Mouse (Mus musculus): ENCODE data around the gene Tubb2b.
"Not testable (repeated sequence)": the region's sequence is repeated elsewhere in the genome, so short reads cannot be mapped to it uniquely, and the experiment has no call there.

Tubb2b gene

GRCm38 (mm10) chr13:34109035-34109676, 21.1 kb downstream of the Tubb2b start:
- DNase-seq (ENCODE audit: low spot score in 2 of 2) = no peak

GRCm38 (mm10) chr13:34106999-34107398, 23.3 kb downstream of the Tubb2b start:
- DNase-seq (ENCODE audit: low spot score in 2 of 2) = no peak

DNA sequence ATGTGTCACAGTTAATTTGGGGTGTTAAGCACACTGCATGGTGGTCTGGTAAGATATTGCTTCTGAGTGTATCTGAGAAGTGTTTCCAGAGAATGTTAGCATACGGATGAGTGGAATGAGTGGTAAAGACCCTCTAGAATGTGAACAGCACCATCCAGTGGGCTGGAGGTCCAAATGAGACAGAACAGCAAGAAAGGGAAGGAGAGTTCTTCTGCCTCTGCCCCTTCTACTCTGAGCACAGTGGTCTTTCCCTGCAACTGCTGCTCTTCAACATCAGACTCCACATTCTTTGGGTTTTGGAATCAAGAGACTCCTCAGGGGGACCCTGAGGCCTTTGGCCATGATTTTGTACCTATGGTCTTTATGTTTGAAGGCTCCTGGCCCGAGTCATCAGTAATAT, 24.0 kb downstream of the Tubb2b start:
- DNase-seq (ENCODE audit: low spot score in 2 of 2) = no peak

DNA sequence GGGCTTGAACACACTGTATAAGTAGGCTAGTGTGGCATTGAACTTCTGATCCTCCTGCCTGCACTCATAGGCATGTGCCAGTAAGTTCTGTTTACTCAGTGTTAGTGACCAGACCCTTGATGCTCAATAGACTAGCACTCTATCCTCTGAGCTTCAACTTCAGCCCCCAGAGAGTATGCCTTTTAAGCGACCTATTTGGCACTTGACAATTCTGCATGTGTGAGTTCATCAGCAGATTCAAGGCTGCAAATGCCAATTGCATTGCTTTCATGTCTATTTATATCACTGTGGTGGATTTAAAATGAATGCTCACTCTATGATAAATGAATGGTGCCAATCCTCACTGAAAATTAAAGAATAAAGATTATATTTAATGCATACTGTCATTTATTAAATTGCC, 24.9 kb downstream of the Tubb2b start:
- peak in 1 of 2 experiments; percentile 28 for DNase-seq (ENCODE audit: low spot score in 2 of 2)

DNA sequence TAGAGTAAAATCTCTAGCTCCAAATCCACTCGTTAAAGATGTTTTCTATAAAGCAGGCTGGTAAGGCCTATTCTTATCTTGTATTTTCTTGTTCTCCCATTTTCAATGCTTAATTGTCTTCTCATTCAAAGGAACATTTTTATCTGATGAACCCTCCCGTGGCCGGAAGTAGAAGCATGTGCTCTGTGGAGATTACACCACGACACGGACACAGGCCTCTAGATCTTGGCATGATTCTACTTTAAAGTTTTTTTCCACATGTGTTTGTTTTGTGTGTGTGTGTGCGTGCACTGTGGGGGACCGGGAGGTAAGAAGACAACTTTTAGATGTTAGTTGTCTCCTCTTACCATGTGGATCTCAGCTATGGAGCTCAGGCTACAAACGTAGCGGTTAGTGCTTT, 28.4 kb downstream of the Tubb2b start:
- DNase-seq (ENCODE audit: low spot score in 2 of 2) = peak in 1 of 2 experiments; percentile 31

GRCm38 (mm10) chr13:34101247-34101646, 29.0 kb downstream of the Tubb2b start:
- DNase-seq (ENCODE audit: low spot score in 2 of 2) = no peak

- no peak for DNase-seq (ENCODE audit: low spot score in 2 of 2)
Observed at GRCm38 (mm10) chr13:34100733-34101132, 29.5 kb downstream of the Tubb2b start.

GRCm38 (mm10) chr13:34097086-34097485, 33.2 kb downstream of the Tubb2b start:
- DNase-seq (ENCODE audit: low spot score in 2 of 2) = no peak

- DNase-seq (ENCODE audit: low spot score in 2 of 2) = peak; percentile 61 to 74
Observed at GRCm38 (mm10) chr13:34096455-34096854, 33.8 kb downstream of the Tubb2b start.

DNA sequence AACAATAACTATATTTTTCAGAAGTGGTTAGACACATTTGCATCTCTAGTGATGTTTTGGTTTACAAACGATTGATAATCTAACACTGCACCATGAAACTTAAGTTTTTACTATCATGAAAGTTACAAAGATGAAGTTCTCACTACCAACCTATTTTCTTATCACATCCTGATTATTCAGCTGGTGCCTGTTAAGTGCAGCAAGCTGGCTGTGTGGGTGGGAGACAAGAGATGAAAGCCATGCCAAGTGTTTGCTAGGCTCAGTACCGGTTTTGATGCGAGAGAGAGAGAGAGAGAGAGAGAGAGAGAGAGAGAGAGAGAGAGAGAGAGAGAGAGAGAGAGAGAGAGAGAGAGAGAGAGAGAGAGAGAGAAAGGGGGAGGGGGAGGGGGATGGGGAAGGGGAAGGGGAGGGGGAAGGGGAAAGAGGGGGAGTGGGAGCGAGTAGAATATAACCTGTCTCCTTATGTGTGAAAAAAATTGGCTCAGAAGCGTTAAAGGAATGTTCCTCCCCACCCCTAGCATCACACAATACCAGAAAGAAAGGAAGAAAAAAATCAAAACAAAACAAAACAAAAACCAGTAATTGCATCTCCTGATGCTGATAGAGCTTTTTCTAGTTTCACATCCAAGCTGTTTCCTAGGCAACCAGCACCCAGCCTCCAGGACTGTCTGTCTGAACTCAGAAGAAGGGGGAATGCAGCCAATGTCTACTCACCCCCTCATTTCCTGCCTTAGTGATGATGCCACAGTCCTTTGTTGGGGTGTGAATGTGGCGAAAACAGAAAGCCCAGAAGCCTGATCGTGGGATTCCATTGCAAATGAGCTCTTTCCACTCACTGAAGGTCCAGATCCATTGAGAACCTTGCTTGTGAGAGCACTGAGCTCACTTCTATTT, 34.5 kb downstream of the Tubb2b start:
- peak; percentile 70 to 75 for DNase-seq (ENCODE audit: low spot score in 2 of 2)

DNA sequence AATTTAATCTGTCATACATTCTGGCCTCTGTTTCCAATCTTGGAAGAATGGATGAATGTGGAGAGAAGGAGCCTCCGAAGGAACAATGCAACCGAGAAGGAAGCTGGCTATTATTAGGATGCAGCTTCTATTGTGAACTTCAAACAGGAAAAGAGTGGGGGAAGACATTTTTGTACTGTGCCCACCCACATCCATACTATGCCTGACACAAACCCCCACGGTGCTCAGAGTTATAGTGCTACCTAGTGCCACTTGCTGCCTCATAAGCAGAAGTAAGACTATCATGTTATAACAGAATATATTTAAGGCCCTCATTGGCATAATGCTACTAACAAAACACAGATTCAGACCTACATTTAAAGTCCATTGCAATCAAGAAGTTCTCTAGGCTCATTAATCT, 40.9 kb downstream of the Tubb2b start:
- no peak for DNase-seq (ENCODE audit: low spot score in 2 of 2)

DNA sequence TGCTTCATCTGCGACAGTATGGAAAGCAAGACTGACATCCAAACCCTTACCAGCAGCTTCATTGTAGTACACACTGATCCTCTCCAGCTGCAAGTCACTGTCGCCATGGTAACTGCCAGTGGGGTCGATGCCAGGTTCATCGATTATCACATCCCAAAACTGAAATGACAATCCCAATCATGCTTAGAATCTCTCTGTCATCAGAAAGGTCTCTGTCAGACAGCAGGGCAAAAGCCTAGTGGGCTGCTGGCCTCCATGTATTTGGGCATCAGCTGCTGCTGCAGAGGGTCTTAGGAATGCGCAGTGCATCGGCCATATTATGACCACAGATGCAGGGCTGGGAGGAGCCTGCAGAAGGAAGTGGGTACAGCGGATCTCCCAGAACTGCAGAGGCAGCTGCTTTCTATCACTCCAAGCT, 41.4 kb downstream of the Tubb2b start:
- DNase-seq (ENCODE audit: low spot score in 2 of 2) = no peak

GRCm38 (mm10) chr13:34088201-34088649, 42.0 kb downstream of the Tubb2b start:
- DNase-seq (ENCODE audit: low spot score in 2 of 2) = not testable (repeated sequence)

GRCm38 (mm10) chr13:34087052-34087812, 43.0 kb downstream of the Tubb2b start:
- no peak for DNase-seq (ENCODE audit: low spot score in 2 of 2)

DNA sequence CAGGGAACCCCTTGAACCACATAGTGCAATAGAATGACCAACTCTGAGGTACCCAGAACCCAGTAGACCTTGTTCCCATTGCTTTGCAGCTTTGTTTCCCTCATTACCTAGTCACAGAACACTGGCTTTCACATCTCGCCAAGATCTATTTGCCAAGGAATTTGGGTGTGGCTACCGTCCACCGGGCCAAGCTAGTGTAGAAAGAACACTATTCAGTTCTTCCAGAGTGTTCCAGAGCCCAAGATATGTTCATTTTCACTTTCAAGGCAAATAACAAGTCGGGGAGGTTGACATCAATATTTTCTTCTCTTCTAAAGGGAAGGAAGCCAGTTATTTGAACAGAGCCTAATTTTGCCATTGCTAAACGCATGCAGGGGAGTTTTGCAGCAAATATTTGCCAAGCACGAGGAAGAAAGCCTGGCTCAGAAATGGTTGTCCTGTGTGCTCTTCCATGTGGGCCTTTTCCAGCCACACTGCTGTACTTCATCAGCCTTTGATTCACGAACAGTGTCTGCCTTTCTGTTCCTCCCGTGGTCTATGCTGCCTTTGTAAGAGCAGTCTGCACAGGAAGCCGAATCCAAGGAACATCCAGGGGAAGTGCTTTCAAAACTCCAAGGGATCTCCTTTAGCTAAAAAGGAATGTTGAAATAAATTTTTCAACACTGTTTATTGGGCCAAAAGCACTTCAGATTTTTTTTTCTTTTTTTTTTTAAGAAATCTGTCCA, 46.1 kb downstream of the Tubb2b start:
- peak; percentile 85 for DNase-seq (ENCODE audit: low spot score in 2 of 2)

GRCm38 (mm10) chr13:34081926-34082325, 48.3 kb downstream of the Tubb2b start:
- no peak for DNase-seq (ENCODE audit: low spot score in 2 of 2)

GRCm38 (mm10) chr13:34079801-34080200, 50.5 kb downstream of the Tubb2b start:
- DNase-seq (ENCODE audit: low spot score in 2 of 2) = no peak

DNA sequence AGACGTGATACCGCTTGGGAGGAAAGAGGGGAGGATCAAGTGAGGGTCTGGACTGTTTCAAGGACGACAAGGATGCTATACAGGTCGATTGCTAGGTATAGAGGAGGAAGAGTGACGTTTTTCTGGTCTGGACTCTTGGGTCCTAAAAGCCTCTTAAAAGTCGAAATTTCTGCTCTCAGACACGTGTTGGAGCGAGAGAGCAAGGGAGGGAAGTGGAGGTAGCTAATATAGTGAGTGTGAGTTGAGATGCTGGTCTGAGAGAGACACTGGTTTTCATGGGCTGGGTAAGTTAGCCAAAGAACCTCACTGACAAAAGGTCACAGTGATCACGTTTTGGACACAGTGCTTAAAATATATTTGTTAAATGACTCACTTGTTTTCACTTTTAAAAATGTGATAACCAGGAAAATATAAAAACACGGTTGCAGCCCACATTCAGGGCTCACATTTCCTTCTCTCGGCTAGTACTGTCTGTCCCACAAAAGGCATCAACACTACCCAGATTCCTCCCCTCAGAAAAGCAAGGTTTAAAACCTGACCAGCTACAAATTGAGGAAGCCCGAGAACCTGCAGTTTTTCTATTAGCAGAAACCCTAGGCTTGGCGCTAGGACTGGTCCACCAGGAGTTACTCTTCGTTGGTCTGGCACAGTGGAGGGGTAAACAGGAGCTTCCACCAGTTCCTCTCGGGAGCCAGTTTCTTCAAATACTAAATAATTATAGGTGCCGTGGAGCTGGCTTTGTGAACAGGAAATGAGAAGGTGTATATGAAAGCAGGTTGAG, 51.6 kb downstream of the Tubb2b start:
- DNase-seq (ENCODE audit: low spot score in 2 of 2) = no peak

DNA sequence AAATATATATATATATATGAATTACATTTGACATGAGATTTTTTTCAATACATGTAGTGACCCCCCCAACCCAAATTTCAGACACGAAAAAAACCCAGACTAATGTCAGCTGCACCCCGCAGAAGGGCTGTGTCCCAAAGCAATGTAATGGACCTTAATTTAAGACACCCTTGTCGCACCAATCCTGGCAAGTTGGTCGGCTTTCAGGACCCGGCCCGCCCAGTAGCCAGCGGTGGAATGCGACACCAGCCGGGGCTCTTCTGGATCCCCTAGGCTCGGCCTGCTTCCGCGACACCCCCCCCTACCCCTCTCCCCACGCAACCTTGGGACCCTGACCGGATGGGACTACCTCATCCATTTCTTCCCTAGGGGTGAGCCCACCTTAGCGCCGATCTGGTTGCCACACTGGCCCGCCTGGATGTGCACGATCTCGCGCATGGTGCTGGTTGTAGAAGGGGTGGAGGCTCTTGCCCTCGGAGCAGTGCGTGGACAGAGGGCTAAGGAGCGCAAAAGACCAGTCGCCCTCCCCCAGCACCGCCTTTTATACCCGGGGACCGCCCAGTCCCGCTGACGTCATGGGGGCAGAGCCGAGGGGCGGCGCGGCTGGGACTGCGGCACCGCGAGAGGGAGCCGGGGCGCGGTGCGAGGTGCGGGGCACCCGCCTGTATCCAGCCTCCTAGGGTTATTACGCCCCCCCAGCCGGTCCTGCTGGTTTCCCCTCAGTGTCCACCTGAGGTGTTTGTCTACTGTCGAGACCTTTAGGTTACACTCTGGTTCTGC, 52.6 kb downstream of the Tubb2b start, which contains the start of gene Tubb2a:
Gene Tubb2a, minus strand, starts transcription at position 516 of the 780 bp plus-strand sequence.
- peak; percentile 95 for DNase-seq (ENCODE audit: low spot score in 2 of 2)

Data from heart, adult 9 months (tissue).